Mouse (Mus musculus): ENCODE results near the gene Trim62.

- TF ChIP-seq CTCF (IDR thresholded peaks at IDR 0.05; ENCODE audit: borderline replicate concordance, extremely low read depth, insufficient read depth, insufficient read length) = no peak
- no peak for TF ChIP-seq POLR2A (IDR thresholded peaks at IDR 0.05; ENCODE audit: borderline replicate concordance, extremely low read depth, insufficient read depth, insufficient read length, poor library complexity, severe bottlenecking)
Observed at GRCm38 (mm10) chr4:128907238-128907968, 24.0 kb downstream of the Trim62 start.

Data from brain, embryonic 14.5 days (tissue).